Mouse (Mus musculus): Measurements from ENCODE around the gene Olfr127. TPM values are rescaled to one million over a fixed set of nuclear protein-coding genes. Genes with fewer than 3 reads are reported as not detected.

The Olfr127 gene
- polyA plus RNA-seq, 1 experiment = not detected

GRCm38 (mm10) chr17:37952979-37953378, 52.7 kb downstream of the Olfr127 start, which contains the start of gene Olfr761:
TSS of gene Olfr761 (minus strand) at chr17:37953079.
- TF ChIP-seq MYOG (IDR thresholded peaks at IDR 0.05; ENCODE audit: control insufficient read depth, extremely low read depth, insufficient read length) (no peak), MAX (IDR thresholded peaks at IDR 0.05) (no peak), CTCF (IDR thresholded peaks at IDR 0.05; ENCODE audit: control insufficient read depth, insufficient read depth, insufficient read length) (no peak), MYOD1 (IDR thresholded peaks at IDR 0.05; ENCODE audit: control insufficient read depth, insufficient read length, low read depth) (no peak), CEBPB (IDR thresholded peaks at IDR 0.05; ENCODE audit: low read depth) (no peak), USF1 (IDR thresholded peaks at IDR 0.05; ENCODE audit: low read depth) (no peak)
- Histone ChIP-seq H3K36me3 (ENCODE audit: control insufficient read depth, insufficient read depth) (no peaks in the 10 kb centered on the region), H3K79me2 (ENCODE audit: control insufficient read depth, insufficient read depth) (no peaks in the 10 kb centered on the region), H3K27me3 (ENCODE audit: control insufficient read depth, insufficient read depth, insufficient read length) (no peaks in the 10 kb centered on the region), H3K79me3 (ENCODE audit: low read depth) (no peaks in the 10 kb centered on the region), H3ac (ENCODE audit: control insufficient read depth, insufficient read length, low read depth) (no peak within 1 kb of the TSS), H3K4me3 (ENCODE audit: insufficient read depth, poor library complexity, severe bottlenecking) (no peak within 1 kb of the TSS)

Other genes with a start within 250 kb of the Olfr127 start
- not detected for gene Olfr117, start 236.7 kb upstream of the Olfr127 start, polyA plus RNA-seq (2012; fragmentation: generic; extraction: Trizol)
- gene Olfr118, start 233.4 kb upstream of the Olfr127 start, polyA plus RNA-seq (2012; fragmentation: generic; extraction: Trizol) = not detected
- not detected for gene Olfr119, start 203.9 kb upstream of the Olfr127 start, polyA plus RNA-seq (2012; fragmentation: generic; extraction: Trizol)
- not detected for gene Olfr120, start 178.6 kb upstream of the Olfr127 start, polyA plus RNA-seq (2012; fragmentation: generic; extraction: Trizol)
- gene Olfr121, start 151.6 kb upstream of the Olfr127 start, polyA plus RNA-seq (2012; fragmentation: generic; extraction: Trizol) = not detected
- not detected for gene Olfr122, start 131.8 kb upstream of the Olfr127 start, polyA plus RNA-seq (2012; fragmentation: generic; extraction: Trizol)
- not detected for gene Olfr123, start 106.9 kb upstream of the Olfr127 start, polyA plus RNA-seq (2012; fragmentation: generic; extraction: Trizol)
- not detected for gene Olfr124, start 100.5 kb upstream of the Olfr127 start, polyA plus RNA-seq (2012; fragmentation: generic; extraction: Trizol)
- not detected for gene Olfr125, start 67.5 kb upstream of the Olfr127 start, polyA plus RNA-seq (2012; fragmentation: generic; extraction: Trizol)
- not detected for gene Olfr126, start 53.0 kb upstream of the Olfr127 start, polyA plus RNA-seq (2012; fragmentation: generic; extraction: Trizol)
- gene Olfr128, start 20.1 kb downstream of the Olfr127 start, polyA plus RNA-seq (2012; fragmentation: generic; extraction: Trizol) = not detected
- gene Olfr761, start 52.6 kb downstream of the Olfr127 start, polyA plus RNA-seq (2012; fragmentation: generic; extraction: Trizol) = not detected
- not detected for gene Olfr129, start 159.6 kb downstream of the Olfr127 start, polyA plus RNA-seq (2012; fragmentation: generic; extraction: Trizol)
- not detected for gene Olfr130, start 163.5 kb downstream of the Olfr127 start, polyA plus RNA-seq (2012; fragmentation: generic; extraction: Trizol)
- gene Olfr131, start 188.3 kb downstream of the Olfr127 start, polyA plus RNA-seq (2012; fragmentation: generic; extraction: Trizol) = not detected
- not detected for gene Olfr132, start 234.1 kb downstream of the Olfr127 start, polyA plus RNA-seq (2012; fragmentation: generic; extraction: Trizol)
- not detected for gene Olfr133, start 244.8 kb downstream of the Olfr127 start, polyA plus RNA-seq (2012; fragmentation: generic; extraction: Trizol)

Measured in C2C12 (cell line).